Mouse (Mus musculus) neural tube, embryonic 11.5 days (tissue): Measurements from ENCODE around the gene Bag6. TPM values are rescaled to one million over a fixed set of nuclear protein-coding genes. Genes with fewer than 3 reads are reported as not detected.
A peak's percentile ranks its signal among the peaks of the same experiment; 100 is the strongest.

Experiments
- ATAC-seq: fragments of 200-750 bp; cut with Nextera tagmentation; 2 replicates; pipeline ENCODE4 v1.8.0; 2017; ENCODE audit warnings: moderate number of reproducible peaks, mild to moderate bottlenecking, moderate TSS enrichment, moderate library complexity; ENCODE audit not compliant: insufficient read depth, low FRiP score, low TSS enrichment
- DNase-seq: peaks from one replicate; pipeline ENCODE4 v3.0.0-alpha.2; 2015; ENCODE audit warnings: low spot score
- H3K27ac ChIP-seq: fragments of 300-500 bp; sonication (generic); 2 replicates; pipeline ENCODE4 v1.5.1; 2014; ENCODE audit warnings: low read depth, mild to moderate bottlenecking, low read length
- H3K27me3 ChIP-seq: fragments of 300-500 bp; sonication (generic); 2 replicates; pipeline ENCODE4 v1.6.1; 2014; ENCODE audit warnings: mild to moderate bottlenecking, low read length, mixed read lengths; ENCODE audit not compliant: control insufficient read depth, insufficient read depth
- H3K36me3 ChIP-seq: fragments of 300-500 bp; sonication (generic); 2 replicates; pipeline ENCODE4 v1.6.1; 2014; ENCODE audit warnings: mild to moderate bottlenecking, low read length, moderate library complexity, mixed read lengths; ENCODE audit not compliant: control insufficient read depth, insufficient read depth
- H3K4me1 ChIP-seq: fragments of 300-500 bp; sonication (generic); 2 replicates; pipeline ENCODE4 v1.6.1; 2014; ENCODE audit warnings: low read length, mixed read lengths; ENCODE audit not compliant: control insufficient read depth, insufficient read depth
- H3K4me2 ChIP-seq: fragments of 300-500 bp; sonication (generic); 2 replicates; pipeline ENCODE4 v1.6.1; 2014; ENCODE audit warnings: low read depth, mild to moderate bottlenecking, moderate library complexity
- H3K4me3 ChIP-seq: fragments of 300-500 bp; sonication (generic); 2 replicates; pipeline ENCODE4 v1.5.1; 2014; ENCODE audit warnings: low read depth, low read length
- H3K9ac ChIP-seq: fragments of 300-500 bp; sonication (generic); 2 replicates; pipeline ENCODE4 v1.6.1; 2014; ENCODE audit warnings: mild to moderate bottlenecking, low read length
- H3K9me3 ChIP-seq: fragments of 300-500 bp; sonication (generic); 2 replicates; pipeline ENCODE4 v1.6.1; 2016; ENCODE audit warnings: low read length; ENCODE audit not compliant: control insufficient read depth
- WGBS: fragments of 180-500 bp; shearing (Covaris S2); extraction: QIAGEN DNeasy Blood & Tissue Kit; methylation state at CpG from one replicate; pipeline ENCODE4 v1.1.7; 2014; 5-methylcytosine and 5-hydroxymethylcytosine counted together
- polyA plus RNA-seq: library from polyadenylated mRNA; unstranded; fragments of >200 nt; fragmentation: Nextera tagmentation; extraction: Ambion mirVana; gene quantifications from 2 replicates; pipeline ENCODE4 v1.2.1, GENCODE M21; 2014

Bag6 gene
- polyA plus RNA-seq, 1 experiment from 2014 or later = 99.4 TPM

DNA sequence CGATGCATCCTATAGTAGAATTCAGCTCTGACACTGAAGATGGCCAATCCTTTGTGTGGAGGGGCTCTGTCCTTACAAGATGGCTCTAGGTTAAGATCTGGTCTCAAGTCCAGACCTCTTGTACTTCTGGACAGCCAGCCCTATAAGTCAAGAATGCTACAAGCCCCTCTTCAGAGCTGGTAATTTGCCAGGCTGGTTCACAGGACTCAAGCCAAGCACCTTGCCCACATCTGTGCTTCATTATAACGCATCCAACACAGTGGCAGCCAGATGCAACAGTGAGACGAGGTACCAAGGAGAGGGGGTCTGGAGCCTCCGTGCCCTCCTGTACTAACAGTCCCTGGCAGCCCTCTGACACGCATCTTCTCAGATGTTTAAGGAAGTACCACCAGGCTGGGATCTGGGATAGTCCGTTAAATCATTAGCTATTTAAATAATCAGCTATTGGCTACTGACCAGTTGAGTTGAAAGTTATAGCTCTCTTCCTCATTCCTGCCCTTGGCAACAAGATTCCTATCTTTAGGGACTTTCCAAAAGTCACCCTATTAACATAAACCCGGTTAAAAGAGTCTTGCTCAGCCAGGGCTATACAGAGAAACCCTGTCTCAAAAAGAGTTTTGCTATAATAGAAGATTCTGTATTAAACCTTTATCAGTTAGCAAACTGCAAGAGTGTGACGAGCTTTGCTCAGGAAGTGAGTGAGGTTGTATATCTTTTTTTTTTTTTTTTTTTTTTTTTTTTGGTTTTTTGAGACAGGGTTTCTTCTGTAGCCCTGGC lies 39.4 kb downstream of the Bag6 start:
- H3K4me1 ChIP-seq = no peaks in the 10 kb centered on the region
- H3K4me2 ChIP-seq = no peak overlapping the region
- no peak overlapping the region for H3K4me3 ChIP-seq
- DNase-seq (no peak), ATAC-seq (no peak)
- WGBS = 72% methylated on average over 8 of the region's 8 CpGs
- H3K36me3 ChIP-seq = no peaks in the 10 kb centered on the region
- H3K27me3 ChIP-seq = no peaks in the 10 kb centered on the region
- no peaks in the 10 kb centered on the region for H3K9me3 ChIP-seq
- H3K9ac ChIP-seq = no peak overlapping the region
- H3K27ac ChIP-seq = no peak overlapping the region

DNA sequence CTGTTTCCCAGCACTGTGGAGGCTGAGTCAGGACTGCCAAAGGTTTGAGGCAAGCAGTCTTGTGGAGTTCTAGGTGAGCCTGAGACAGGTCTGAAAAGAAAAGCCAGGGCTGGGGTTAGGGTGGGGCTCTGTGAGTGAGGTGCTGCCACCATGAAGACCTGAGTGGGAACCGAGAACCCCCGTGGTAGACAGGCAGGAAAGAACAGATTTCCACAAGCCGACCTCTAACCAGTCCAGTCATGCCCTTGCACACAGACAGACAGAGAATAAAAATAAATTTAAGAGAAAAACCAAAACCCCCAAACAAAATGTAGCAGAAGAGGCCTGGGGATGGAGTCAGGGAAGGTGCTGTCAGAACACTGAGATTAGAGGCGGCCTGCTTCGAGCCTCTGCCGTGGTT lies 40.4 kb downstream of the Bag6 start:
- Histone ChIP-seq H3K9me3 (no peaks in the 10 kb centered on the region), H3K27ac (no peak overlapping the region), H3K27me3 (no peaks in the 10 kb centered on the region), H3K9ac (no peak overlapping the region), H3K36me3 (no peaks in the 10 kb centered on the region), H3K4me1 (no peaks in the 10 kb centered on the region), H3K4me2 (no peak overlapping the region), H3K4me3 (no peak overlapping the region)
- no peak for ATAC-seq
- DNase-seq = no peak
- 84% methylated on average over 6 of the region's 6 CpGs for WGBS

DNA sequence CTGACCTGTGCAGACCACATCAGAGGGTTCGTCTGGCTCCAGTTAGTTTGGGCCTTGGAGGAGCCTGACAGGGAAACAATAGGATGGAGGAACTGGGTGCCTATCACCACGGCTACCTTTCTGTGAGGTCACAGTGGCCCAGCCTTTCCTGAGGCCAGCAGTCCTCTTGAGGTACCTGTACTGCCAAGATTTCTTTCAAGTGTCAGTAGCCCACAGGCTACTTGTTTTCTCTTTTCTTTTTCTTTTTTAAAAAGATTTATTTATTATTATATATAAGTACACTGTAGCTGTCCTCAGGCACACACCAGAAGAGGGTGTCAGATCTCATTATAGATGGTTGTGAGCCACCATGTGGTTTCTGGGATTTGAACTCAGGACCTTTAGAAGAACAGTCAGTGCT lies 41.0 kb downstream of the Bag6 start, which contains the start of gene Aif1:
Aif1 (minus strand) TSS at position 101 of the 400 bp plus-strand sequence.
- no peaks in the 10 kb centered on the region for H3K9me3 ChIP-seq
- H3K27ac ChIP-seq = no peak within 1 kb of the TSS
- WGBS = 65% methylated on average over 2 of the region's 2 CpGs
- DNase-seq = no peak
- H3K4me2 ChIP-seq = no peak within 1 kb of the TSS
- H3K27me3 ChIP-seq = no peaks in the 10 kb centered on the region
- no peak for ATAC-seq
- H3K4me3 ChIP-seq = no peak within 1 kb of the TSS
- H3K4me1 ChIP-seq = no peaks in the 10 kb centered on the region
- H3K36me3 ChIP-seq = no peaks in the 10 kb centered on the region
- H3K9ac ChIP-seq = no peak within 1 kb of the TSS

DNA sequence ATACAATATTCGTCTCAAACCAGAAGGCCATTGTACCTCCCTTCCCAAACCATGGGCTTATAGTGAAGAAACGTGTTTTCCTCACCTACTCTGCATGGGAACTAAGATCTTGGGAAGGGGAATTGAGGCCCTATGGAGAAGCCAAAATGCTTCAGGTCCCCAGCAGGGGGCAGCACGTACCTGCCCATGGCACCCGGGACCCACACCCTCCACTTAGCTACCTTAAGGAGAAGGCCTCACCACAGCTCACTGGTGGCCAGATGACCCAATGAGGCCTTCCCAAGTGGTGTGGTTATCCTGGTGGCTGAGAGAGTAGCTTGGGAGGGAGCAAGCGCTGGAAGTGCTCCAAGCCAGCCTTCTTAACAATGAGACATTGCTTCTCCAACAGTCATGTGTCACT lies 43.5 kb downstream of the Bag6 start:
- no peak overlapping the region for H3K4me3 ChIP-seq
- no peaks in the 10 kb centered on the region for H3K27me3 ChIP-seq
- no peaks in the 10 kb centered on the region for H3K4me1 ChIP-seq
- ATAC-seq (0 out of 2 replicates have a peak, but pooled peaks have one; percentile 38), DNase-seq (peak; percentile 73)
- no peaks in the 10 kb centered on the region for H3K36me3 ChIP-seq
- no peak overlapping the region for H3K27ac ChIP-seq
- H3K9me3 ChIP-seq = no peaks in the 10 kb centered on the region
- no peak overlapping the region for H3K4me2 ChIP-seq
- no peak overlapping the region for H3K9ac ChIP-seq
- 15% methylated on average over 5 of the region's 5 CpGs for WGBS

DNA sequence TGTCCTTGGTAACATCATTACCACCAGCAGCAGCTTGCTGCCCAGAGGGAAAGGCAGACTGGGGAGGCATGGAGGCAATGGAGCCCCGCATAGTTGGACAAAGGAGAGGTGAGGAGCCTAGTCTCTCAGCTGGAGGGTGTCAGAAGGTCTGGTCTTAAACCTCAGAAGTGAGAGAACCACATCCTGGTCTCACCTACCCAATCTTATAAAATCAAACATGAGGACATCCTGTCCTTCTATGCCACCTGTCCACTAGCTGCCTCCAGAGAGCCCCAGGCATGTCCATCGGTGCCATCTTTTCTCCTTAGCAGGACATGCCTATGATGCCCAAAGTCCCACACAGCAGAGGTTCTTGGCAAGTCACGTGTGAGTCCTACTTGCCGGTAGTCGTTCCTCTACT lies 45.1 kb downstream of the Bag6 start:
- H3K4me3 ChIP-seq = no peak overlapping the region
- DNase-seq = no peak
- H3K27ac ChIP-seq = no peak overlapping the region
- no peaks in the 10 kb centered on the region for H3K4me1 ChIP-seq
- no peaks in the 10 kb centered on the region for H3K9me3 ChIP-seq
- no peaks in the 10 kb centered on the region for H3K27me3 ChIP-seq
- no peak overlapping the region for H3K9ac ChIP-seq
- ATAC-seq = no peak
- no peak overlapping the region for H3K4me2 ChIP-seq
- WGBS = 84% methylated on average over 5 of the region's 5 CpGs
- H3K36me3 ChIP-seq = no peaks in the 10 kb centered on the region

DNA sequence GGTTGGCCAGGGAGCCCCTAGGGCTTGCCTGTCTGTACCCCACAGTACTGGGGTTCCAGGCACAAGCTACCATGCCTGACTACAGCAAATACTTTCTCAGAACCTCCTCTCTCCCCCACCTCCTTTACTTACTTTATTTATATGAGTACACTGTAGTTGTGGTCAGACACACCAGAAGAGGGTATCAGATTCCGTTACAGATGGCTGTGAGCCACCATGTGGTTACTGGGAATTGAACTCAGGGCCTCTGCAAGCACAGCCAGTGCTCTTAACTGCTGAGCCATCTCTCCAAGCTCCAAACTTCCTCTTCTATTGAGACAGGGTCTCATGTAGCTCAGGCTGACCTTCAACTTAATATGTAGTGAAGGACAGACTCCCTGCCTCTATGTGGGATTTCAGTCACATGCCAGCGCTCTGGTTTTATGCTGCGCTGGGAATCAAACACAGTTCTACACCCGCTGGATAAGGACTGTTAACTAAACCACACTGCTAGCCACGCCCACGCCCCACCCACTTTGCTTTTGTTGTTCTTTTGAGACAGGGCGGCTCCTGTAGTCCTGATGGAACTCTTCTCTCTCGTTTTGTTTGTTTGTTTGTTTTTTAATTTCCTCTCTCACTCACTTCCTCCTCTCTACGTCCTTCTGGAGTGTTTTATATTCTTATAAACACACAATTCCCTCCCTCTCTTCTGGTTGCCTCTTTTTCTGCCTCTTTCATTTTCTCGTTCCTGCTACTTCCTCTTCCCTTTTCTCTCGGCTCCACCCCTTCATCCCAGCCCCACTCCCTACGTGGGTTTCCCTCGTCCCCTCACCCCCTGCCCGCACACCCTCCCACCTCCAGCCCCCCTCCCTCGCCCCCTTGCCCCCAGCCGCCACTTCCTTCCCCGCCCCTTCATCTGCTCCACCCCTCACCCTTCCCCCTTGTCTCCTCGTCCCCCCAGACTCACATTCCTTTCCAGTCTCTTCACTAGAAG lies 50.9 kb downstream of the Bag6 start:
- 3% methylated on average over 18 of the region's 18 CpGs for WGBS
- Histone ChIP-seq H3K9me3 (no peaks in the 10 kb centered on the region), H3K36me3 (no peaks in the 10 kb centered on the region), H3K4me3 (peak overlapping the region; percentile 34), H3K27ac (no peak overlapping the region), H3K4me2 (peak overlapping the region; percentile 52), H3K9ac (peak overlapping the region; percentile 49), H3K27me3 (no peaks in the 10 kb centered on the region), H3K4me1 (no peaks in the 10 kb centered on the region)
- peak; percentile 76 for DNase-seq
- no peak for ATAC-seq

DNA sequence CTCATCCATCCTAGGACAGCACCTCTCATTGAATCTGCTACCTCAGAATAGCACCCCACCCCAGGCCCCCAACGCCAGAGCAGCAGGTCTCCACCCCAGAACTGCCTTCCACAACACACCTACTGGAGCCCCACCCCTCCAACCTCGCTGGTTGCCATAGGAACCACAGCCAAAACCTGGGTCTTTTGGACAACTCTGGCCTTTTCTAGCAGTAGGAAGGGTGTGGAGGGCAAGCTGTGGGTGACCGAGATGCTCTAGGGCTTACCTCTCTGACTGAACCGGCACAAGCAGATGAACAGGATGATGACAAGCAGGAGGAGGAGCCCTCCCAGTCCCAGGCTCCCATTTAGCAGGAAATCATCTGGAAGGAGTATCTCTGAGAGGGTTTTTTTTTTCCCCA lies 51.7 kb downstream of the Bag6 start:
- Histone ChIP-seq H3K4me2 (peak overlapping the region; percentile 52), H3K4me1 (no peaks in the 10 kb centered on the region), H3K36me3 (no peaks in the 10 kb centered on the region), H3K9ac (no peak overlapping the region), H3K27ac (no peak overlapping the region), H3K9me3 (no peaks in the 10 kb centered on the region), H3K27me3 (no peaks in the 10 kb centered on the region), H3K4me3 (no peak overlapping the region)
- 0% methylated on average over 4 of the region's 4 CpGs for WGBS
- peak; percentile 40 for DNase-seq
- no peak for ATAC-seq

DNA sequence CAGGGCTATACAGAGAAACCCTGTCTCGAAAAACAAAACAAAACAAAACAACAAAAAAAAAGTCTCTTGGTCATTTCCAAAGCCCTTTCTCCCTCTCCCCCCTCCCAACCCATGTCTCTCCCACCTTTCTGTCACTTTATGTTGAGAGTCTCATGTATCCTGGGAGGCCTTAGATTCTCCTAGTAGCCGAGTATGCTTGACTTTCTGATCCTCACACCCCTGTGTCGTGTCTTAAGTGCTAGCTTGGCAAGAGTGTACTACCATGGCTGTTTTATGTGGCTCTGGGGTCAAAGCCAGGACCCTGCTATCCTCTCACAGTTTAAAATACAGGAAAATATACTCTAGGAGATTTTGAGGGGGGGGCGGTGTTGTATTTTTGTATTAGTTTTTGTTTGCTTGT lies 52.4 kb downstream of the Bag6 start:
- ATAC-seq = no peak
- WGBS = 79% methylated on average over 4 of the region's 4 CpGs

More for the DNA sequence above, 52.4 kb downstream of the Bag6 start:
- Histone ChIP-seq H3K27me3 (no peaks in the 10 kb centered on the region), H3K4me3 (no peak overlapping the region), H3K4me2 (no peak overlapping the region), H3K9me3 (no peaks in the 10 kb centered on the region), H3K9ac (no peak overlapping the region), H3K27ac (no peak overlapping the region), H3K4me1 (no peaks in the 10 kb centered on the region), H3K36me3 (no peaks in the 10 kb centered on the region)
- DNase-seq = no peak
